Mouse (Mus musculus) embryonic fibroblast, embryonic 13.5 days (primary cell): ENCODE measurements at regions not wholly inside any gene's neighbourhood (a gene's known extent, or its start where the extent isn't known, plus 50 kb on each side); places are given as distances from the start of the nearest gene placed in this dataset.
"Not testable (repeated sequence)": the region's sequence is repeated elsewhere in the genome, so short reads cannot be mapped to it uniquely, and the experiment has no call there.

Experiments used
- H3K27ac ChIP-seq: 2 replicates; pipeline ENCODE4 v1.5.1; 2012; ENCODE audit warnings: low read length, control low read depth, inconsistent platforms; ENCODE audit not compliant: insufficient read depth
- H3K4me1 ChIP-seq: 2 replicates; pipeline ENCODE4 v1.6.1; 2011; ENCODE audit warnings: low read length; ENCODE audit not compliant: control insufficient read depth, insufficient read depth
- H3K4me3 ChIP-seq: 2 replicates; pipeline ENCODE4 v1.5.1; 2011; ENCODE audit warnings: mild to moderate bottlenecking, control low read depth, low read length; ENCODE audit not compliant: insufficient read depth
- CTCF ChIP-seq: IDR thresholded peaks from 2 replicates; pipeline ENCODE4 v1.5.1; 2011; ENCODE audit warnings: mild to moderate bottlenecking, control low read depth, low read length, moderate library complexity, borderline replicate concordance; ENCODE audit not compliant: insufficient read depth
- POLR2A ChIP-seq: IDR thresholded peaks from 2 replicates; pipeline ENCODE4 v1.6.1; 2011; ENCODE audit warnings: low read depth, mild to moderate bottlenecking, control low read depth, low read length, moderate library complexity

DNA sequence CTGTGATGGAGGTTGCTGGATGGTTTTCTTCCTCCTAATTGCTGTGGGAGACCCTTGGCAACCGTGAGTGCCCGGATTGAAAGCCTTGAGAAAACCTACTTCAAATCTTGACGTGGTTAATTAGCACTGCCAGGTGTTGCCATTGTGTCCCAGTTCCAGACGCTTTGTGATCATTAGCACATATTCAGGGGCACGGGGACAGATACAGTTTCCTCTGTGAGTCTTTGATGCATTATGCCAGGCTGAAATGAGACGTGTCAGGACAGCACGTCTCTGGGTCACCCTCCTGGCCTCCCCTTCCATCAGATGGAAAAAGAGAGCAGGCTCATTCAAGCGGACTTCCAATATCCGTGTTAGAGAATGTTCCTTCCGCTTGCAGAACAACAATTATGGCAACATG, 198.2 kb downstream of the Rchy1 start:
- no peak for TF ChIP-seq POLR2A
- no peak for TF ChIP-seq CTCF
- Histone ChIP-seq H3K27ac (no peak overlapping the region), H3K4me3 (no peak overlapping the region), H3K4me1 (0 out of 2 replicates have a peak, but pooled peaks cover 4% of the 10 kb centered on the region)

DNA sequence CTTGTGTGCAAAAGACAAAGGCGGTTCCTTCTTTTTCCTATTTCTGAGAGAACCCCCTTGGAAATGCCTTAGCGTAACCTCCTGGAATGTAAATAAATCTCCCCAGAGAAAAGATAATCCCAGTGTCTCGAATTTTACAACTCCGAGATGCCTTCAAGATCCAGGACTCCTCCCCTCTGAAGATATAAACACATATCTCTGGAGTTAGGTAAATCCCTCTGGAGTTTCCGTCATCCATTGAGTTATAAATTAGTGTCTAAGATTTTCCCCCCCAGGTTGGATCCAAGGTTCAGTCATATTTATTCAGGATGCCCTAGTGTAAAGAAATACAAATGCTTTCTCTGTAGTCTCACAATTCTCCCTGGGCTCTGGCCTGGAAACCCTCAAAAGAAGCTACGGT, 200.3 kb downstream of the Rchy1 start:
- H3K4me1 ChIP-seq: 0 out of 2 replicates have a peak, but pooled peaks cover 4% of the 10 kb centered on the region

DNA sequence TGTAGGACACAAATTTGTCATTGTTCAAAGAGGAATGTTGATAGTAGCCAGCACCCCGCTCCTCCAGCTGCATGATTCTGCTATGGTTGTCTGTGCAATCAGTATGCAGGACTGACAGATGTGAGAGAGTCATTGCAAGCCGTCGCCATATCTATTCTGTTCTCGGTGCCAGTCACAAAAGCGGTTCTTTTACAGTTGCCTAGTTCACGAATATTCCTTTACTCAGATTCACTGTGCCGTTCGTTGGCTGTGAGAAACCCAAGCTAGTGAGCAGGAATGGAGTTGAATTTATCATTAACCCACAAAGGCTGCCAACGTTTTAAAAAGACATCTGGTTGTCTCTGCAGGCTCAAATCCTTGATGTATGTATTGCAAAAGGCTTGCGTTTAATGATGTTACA, 206.9 kb downstream of the Rchy1 start:
- no peak overlapping the region for H3K4me3 ChIP-seq
- TF ChIP-seq POLR2A (no peak), CTCF (no peak)
- no peaks in the 10 kb centered on the region for H3K4me1 ChIP-seq
- H3K27ac ChIP-seq: no peak overlapping the region

More for the DNA sequence above, 200.3 kb downstream of the Rchy1 start:
- H3K27ac ChIP-seq: no peak overlapping the region
- no peak overlapping the region for H3K4me3 ChIP-seq
- TF ChIP-seq CTCF (no peak), POLR2A (no peak)

DNA sequence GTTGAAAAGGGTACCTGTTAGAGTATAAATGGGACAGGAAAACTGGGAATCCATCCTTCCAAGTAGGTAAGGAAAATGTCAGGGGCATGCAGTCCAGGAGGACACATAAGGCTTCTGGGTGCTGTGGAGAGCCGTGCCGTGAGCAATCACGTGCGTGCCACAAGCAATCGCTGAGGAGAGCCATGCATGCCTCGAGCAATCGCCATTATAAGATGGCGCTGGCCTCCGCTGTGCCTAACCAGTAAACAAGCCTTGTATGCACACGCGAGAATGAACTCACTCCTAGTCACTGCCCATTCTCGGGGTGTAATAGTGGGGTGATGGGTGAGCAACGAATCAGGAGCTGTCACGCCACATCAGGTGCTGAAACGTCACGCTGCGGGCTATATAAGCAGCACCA, 210.0 kb downstream of the Rchy1 start:
- H3K27ac ChIP-seq, H3K4me1 ChIP-seq, H3K4me3 ChIP-seq: not testable (repeated sequence)

DNA sequence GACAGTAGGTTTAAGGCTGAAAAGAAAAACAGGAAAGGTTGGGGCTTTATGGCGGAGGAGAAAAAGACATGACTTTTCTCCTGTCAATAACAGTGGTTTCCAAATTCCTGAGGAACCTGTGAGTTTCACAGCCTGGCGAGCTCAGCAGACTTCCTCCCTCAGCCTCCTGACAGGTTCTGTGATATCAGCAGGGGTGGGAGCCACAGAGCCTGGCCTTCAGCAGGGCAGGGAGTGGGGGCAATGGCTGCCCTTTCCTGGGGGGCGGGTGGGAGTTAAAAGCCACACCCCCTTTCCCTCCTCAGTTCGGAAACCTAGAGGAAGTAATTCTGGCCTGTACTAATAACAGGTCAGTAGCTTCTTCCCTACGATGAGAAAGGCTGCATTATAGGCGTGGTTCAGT, 211.7 kb downstream of the Rchy1 start:
- Histone ChIP-seq H3K4me3 (no peak overlapping the region), H3K27ac (no peak overlapping the region), H3K4me1 (no peaks in the 10 kb centered on the region)
- no peak for TF ChIP-seq CTCF
- no peak for TF ChIP-seq POLR2A

DNA sequence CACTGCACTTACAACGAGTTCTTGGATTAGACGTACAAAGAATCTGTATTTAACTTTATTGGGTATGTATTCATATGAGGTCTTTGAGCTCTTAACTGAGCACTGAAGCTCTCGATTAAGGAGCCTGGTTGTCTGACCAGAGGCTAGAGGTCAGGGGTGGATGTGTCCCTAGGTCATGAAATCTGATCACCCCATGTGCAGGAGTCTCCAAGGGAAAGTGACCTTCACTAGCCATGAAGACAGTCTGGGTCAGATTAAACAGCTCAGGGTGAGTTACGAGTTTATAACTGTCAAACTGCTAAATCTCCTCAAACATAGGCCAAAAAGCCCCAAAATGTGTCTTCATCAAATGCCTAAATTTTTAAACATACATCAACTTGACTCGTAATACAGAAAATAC, 216.8 kb downstream of the Rchy1 start:
- no peak for TF ChIP-seq POLR2A
- no peak for TF ChIP-seq CTCF
- H3K4me3 ChIP-seq: no peak overlapping the region
- H3K4me1 ChIP-seq: no peaks in the 10 kb centered on the region
- no peak overlapping the region for H3K27ac ChIP-seq

DNA sequence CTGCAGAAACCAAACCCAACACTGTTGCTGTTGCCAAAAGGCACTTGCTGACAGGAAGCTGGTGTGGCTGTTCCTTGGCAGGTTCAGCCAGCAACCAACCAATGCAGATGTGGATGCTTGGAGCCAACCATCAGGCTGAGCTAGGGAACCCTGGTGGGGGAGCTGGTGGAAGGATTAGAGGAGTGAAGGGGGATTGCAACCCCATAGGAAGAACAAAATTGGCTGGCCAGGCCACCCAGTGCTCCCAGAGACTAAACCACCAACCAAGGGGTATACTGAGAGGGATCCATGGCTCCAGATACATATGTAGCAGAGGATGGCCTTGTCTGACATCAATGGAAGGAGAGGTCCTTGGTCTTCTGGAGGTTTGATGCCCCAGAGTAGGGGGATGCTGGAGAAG, 218.5 kb downstream of the Rchy1 start:
- Histone ChIP-seq H3K4me1 (no peaks in the 10 kb centered on the region), H3K4me3 (no peak overlapping the region), H3K27ac (no peak overlapping the region)
- no peak for TF ChIP-seq POLR2A
- TF ChIP-seq CTCF: no peak

DNA sequence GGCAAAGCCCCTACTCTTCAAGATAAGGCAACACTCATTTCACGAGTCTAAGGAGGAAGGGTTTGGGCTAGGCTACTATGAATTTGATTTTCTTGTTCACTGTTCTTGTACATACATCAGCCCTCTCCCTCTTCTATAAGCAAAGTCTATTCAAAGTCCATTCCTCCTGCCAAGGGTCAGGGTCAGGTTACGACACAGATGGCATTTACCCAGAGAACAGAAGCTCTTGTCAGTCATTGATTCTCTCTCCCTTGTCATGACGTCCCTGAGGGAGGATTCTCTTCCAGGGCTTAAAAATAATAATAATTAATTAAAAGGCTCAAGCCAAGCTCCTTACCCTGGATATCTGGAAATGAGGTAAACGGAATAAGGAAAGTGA, 222.7 kb downstream of the Rchy1 start:
- H3K4me3 ChIP-seq: no peak overlapping the region
- no peaks in the 10 kb centered on the region for H3K4me1 ChIP-seq
- H3K27ac ChIP-seq: no peak overlapping the region
- TF ChIP-seq POLR2A (no peak), CTCF (no peak)

DNA sequence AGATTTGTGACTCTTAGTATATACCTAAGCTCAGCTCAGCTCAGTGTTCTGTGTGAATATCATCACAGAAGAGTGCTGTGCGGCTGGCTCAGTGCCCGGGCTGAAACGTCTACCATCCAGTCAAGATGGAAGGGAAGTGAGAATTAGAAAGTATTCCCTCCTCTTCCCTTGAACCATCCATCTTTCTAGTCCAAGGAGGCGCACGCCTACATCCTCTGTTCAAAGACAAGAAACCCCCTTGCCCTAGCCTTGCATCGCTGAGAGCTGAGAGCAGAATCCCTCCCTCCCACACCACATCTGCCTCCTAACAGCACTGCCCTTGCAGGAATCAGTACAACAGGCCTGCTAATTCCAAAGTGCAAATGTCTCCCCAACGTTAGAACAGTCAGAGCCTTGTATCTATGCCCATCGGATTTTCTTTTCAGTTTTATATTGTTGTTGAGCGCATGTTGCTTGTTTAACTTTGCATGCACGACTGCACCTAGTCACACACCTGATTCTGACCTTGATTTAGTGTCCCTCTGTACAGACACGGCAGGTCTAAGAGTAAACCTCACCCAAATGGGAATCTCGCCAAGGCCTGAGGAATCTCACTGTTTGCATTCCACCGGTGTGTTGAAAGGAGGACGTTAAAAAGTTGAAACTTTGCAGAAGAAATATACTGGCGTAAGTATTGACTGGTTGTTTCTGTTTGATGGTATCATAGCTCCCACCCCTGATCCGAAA, 222.2 kb downstream of the Parm1 start:
- Histone ChIP-seq H3K4me3 (no peak overlapping the region), H3K4me1 (no peaks in the 10 kb centered on the region), H3K27ac (no peak overlapping the region)
- no peak for TF ChIP-seq POLR2A
- TF ChIP-seq CTCF: no peak

DNA sequence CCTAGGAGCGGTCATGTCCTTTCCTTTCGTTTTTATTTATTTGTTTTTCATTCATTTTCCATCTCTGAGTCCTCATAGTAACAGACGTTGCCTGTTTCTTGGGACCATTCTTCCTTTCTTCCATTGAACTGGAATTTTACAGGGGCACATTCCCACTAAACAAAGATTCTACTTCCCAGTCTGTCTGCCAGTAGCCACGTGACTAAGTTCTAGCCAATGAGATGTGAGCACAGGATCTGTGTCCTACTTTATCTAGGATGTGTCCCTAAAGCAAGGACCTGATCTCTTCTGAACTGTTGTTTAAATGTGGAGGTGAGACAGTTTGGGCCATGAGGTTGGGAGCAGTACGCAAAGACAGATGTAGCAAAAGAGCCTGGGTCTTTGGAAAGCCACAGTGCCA, 214.6 kb downstream of the Parm1 start:
- H3K4me3 ChIP-seq: no peak overlapping the region
- no peak overlapping the region for H3K27ac ChIP-seq
- H3K4me1 ChIP-seq: no peaks in the 10 kb centered on the region
- no peak for TF ChIP-seq CTCF

DNA sequence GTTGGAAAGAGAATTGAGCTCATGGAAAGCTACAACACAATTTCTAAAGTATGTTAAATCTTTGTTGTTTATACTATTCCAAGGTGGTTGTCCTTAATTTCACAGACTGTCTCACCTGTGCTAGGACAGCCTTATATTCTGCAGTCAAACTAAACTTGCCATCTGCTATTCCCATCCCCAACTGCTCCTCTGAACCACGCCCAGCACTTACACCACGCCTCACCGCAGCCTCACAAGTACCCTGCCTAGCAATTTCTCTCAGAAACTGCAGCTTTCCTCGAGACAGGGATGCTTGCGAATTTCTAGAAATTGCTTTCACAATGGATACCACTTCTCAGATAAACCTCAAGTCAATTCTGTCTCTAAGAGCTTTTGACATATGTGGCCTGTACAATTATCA, 213.7 kb downstream of the Parm1 start:
- H3K4me3 ChIP-seq: no peak overlapping the region
- H3K4me1 ChIP-seq: no peaks in the 10 kb centered on the region
- H3K27ac ChIP-seq: no peak overlapping the region
- TF ChIP-seq POLR2A (no peak), CTCF (no peak)
